Mouse (Mus musculus) bone marrow macrophage, adult 2 months (primary cell): ENCODE data around the gene Tapbpl.
A peak's percentile ranks its signal among the peaks of the same experiment; 100 is the strongest.

Source experiments
- CTCF ChIP-seq: IDR thresholded peaks from 2 replicates; pipeline ENCODE4 v1.5.1; 2012; ENCODE audit warnings: low read depth, mild to moderate bottlenecking, low read length, moderate library complexity
- POLR2A ChIP-seq: IDR thresholded peaks from 2 replicates; pipeline ENCODE4 v1.6.1; 2012; ENCODE audit warnings: mild to moderate bottlenecking, low read depth, low read length, borderline replicate concordance

GRCm38 (mm10) chr6:125191332-125192015, 40.2 kb downstream of the Tapbpl start, which contains the start of the genes Ncapd2 and Mrpl51:
- TF ChIP-seq POLR2A (0 out of 2 replicates have a peak, but pooled peaks have one; percentile 50), CTCF (no peak)
